Mouse (Mus musculus) embryonic facial prominence, embryonic 12.5 days (tissue): ENCODE measurements at regions not wholly inside any gene's neighbourhood (a gene's known extent, or its start where the extent isn't known, plus 50 kb on each side); places are given as distances from the start of the nearest gene placed in this dataset.

ENCODE experiments used
- ATAC-seq: fragments of 200-750 bp; cut with Nextera tagmentation; 2 replicates; pipeline ENCODE4 v1.8.0; 2017; ENCODE audit not compliant: insufficient number of reproducible peaks, insufficient read depth, low FRiP score, low TSS enrichment
- H3K27ac ChIP-seq: fragments of 300-500 bp; sonication (generic); 2 replicates; pipeline ENCODE4 v1.5.1; 2016; ENCODE audit warnings: mild to moderate bottlenecking
- H3K27me3 ChIP-seq: fragments of 300-500 bp; sonication (generic); 2 replicates; pipeline ENCODE4 v1.6.1; 2016; ENCODE audit warnings: mild to moderate bottlenecking, moderate library complexity
- H3K36me3 ChIP-seq: fragments of 300-500 bp; sonication (generic); 2 replicates; pipeline ENCODE4 v1.6.1; 2016; ENCODE audit warnings: mild to moderate bottlenecking
- H3K4me1 ChIP-seq: fragments of 300-500 bp; sonication (generic); 2 replicates; pipeline ENCODE4 v1.6.1; 2016
- H3K4me2 ChIP-seq: fragments of 300-500 bp; sonication (generic); replicated peaks from 2 replicates; pipeline ENCODE4 v1.6.1; 2016; ENCODE audit warnings: mild to moderate bottlenecking, moderate library complexity
- H3K4me3 ChIP-seq: fragments of 300-500 bp; sonication (generic); 2 replicates; pipeline ENCODE4 v1.5.1; 2016; ENCODE audit warnings: mild to moderate bottlenecking
- H3K9ac ChIP-seq: fragments of 300-500 bp; sonication (generic); 2 replicates; pipeline ENCODE4 v1.6.1; 2016; ENCODE audit warnings: mild to moderate bottlenecking, moderate library complexity
- H3K9me3 ChIP-seq: fragments of 300-500 bp; sonication (generic); 2 replicates; pipeline ENCODE4 v1.6.1; 2016; ENCODE audit warnings: mild to moderate bottlenecking, moderate library complexity
- WGBS: fragments of 180-500 bp; shearing (Covaris S2); methylation state at CpG from one replicate; pipeline ENCODE4 v1.1.7; 2016; 5-methylcytosine and 5-hydroxymethylcytosine counted together

DNA sequence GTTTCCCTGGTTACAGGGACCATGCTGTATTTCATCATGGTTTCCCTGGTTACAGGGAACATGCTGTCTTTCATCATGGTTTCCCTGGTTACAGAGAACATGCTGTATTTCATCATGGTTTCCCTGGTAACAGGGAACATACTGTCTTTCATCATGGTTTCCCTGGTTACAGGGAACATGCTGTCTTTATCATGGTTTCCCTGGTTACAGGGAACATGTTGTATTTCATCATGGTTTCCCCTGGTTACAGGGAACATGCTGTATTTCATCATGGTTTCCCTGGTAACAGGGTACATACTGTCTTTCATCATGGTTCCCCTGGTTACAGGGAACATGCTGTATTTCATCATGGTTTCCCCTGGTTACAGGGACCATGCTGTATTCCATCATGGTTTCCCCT lies 1579.5 kb downstream of the 4930444P10Rik start:
- Histone ChIP-seq H3K4me1 (peaks cover 6% of the 10 kb centered on the region; the same call in 1 of the 2 replicates), H3K9me3 (no peaks in the 10 kb centered on the region), H3K27ac (peak overlapping the region; percentile 60), H3K9ac (no peak overlapping the region), H3K27me3 (peaks cover under 1% of the 10 kb centered on the region; the same call in 1 of the 2 replicates), H3K4me3 (no peak overlapping the region), H3K36me3 (no peaks in the 10 kb centered on the region), H3K4me2 (no peak overlapping the region)
- ATAC-seq = no peak

DNA sequence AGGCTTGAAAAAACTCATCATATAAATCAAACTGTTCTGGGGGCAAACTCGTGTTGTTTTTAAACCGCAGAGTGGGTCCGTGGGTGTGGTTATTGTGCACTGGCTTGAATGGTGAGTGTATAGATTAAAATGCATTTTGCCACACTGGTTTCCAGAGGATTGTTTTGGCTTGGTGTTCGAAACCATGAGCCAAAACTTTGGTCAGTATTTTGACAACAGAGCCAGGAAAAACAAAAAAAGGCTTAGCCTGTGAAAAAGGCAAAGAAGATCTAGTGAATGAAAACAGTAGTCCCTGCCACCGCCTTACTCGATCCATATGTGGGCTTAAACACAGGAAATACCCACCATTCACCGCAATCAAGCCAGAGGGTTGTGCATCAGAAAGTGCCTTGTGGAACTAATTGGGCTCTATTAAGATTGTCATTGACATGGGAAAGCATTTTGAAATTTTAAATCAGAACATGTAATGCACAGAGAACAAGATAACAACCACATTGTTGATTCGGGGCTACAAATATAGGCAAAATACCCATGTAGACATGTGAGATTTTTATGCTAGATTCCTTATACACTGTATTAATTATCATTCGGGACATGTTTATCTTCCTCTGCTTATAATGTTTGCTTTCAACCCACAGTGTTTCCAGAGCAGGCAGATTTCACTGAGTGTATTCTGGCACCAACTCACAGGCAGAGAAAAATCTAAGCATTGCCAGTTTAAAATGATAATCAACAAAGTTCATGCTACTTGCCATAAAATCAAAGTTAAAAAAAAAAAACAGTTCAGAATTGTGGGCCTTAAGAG lies 1580.4 kb downstream of the 4930444P10Rik start:
- Histone ChIP-seq H3K9me3 (no peaks in the 10 kb centered on the region), H3K36me3 (no peaks in the 10 kb centered on the region), H3K4me3 (no peak overlapping the region), H3K9ac (no peak overlapping the region), H3K27ac (peak overlapping the region; percentile 50), H3K4me1 (peaks cover 14% of the 10 kb centered on the region), H3K4me2 (no peak overlapping the region), H3K27me3 (peaks cover 10% of the 10 kb centered on the region; the same call in 1 of the 2 replicates)
- 19% methylated on average over 9 of the region's 9 CpGs for WGBS
- peak; percentile 77 for ATAC-seq

DNA sequence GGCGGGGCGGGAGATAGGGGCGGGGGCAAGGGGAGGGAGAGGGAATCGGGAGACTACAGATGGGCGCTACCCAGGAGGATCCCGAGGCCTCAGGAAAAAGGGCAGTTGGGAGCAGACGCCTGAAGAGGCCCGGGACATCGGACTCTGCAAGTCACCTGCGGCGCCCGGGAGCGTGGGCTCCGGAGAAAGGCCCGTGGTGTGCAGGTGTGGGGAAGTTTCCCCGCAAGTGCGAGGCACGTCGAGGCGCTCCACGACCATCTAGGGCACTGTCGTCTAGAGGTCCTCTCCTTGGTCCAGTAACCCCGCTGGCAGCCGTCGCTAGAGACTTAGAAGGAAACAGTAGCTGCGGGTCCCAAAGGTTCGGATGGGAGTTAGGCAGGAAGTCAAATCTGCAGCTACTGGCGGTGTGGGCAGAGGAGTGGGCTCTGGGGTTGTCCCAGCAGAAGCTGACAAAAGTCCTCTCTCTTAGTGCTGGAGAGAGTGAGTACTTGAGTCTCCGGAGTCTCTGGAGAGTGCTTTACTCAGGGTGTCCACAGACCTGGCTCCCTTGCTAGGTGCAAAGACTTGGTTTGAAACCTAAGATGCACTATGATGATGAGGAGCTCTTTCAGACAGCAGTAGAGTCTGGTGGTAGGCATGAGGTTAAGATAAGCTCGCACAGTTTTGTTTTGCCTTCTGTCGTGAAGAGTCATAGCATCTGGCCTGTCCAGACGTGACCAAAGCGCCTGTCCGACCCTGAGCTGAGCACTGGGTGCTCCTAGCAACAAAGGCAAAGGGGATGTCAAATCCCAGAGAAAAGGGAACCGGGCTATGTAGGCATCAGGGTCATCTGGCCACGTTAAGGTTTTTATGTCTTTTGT lies 1586.1 kb downstream of the 4930444P10Rik start:
- peaks cover 12% of the 10 kb centered on the region; the same call in 1 of the 2 replicates for H3K27me3 ChIP-seq

DNA sequence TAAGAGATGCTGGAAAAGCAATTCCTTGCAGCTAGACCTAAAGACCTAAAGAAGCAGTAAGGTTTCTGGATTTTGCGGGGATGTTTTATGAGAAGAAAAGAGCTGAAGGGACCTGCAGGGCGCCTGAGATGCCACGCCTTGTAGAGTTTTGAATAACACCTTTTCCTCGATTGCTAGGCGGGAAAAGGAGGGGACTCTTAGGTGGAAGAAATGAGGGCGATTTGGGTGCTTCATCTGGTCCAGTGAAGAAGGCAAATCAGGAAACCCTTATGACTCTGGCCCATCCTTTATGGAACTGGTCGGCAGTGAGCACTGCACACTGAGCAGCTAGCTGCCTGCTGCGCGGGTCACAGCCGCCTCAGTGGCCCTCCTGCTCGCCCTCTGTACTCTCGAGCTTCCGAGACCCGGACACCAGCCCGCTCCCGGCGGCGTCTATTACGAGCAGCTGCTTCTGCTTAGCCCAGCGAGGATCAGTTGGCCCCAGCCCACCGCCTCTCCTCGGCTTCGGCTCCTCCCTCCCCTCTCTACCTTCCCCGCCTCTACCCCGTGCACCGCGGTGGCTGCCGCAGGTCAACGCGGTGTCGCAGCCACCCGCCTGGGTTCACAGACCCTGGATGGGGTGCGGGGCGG lies 1586.8 kb downstream of the 4930444P10Rik start:
- Histone ChIP-seq H3K4me3 (peak overlapping the region; percentile 48), H3K9ac (peak overlapping the region; percentile 63), H3K9me3 (no peaks in the 10 kb centered on the region), H3K27me3 (peaks cover 12% of the 10 kb centered on the region; the same call in 1 of the 2 replicates), H3K27ac (peak overlapping the region; percentile 90), H3K36me3 (no peaks in the 10 kb centered on the region), H3K4me1 (peaks cover 39% of the 10 kb centered on the region), H3K4me2 (peak overlapping the region; percentile 90)
- peak; percentile 93 for ATAC-seq
- under 1% methylated on average over 34 of the region's 34 CpGs for WGBS

More for the DNA sequence above, 1586.1 kb downstream of the 4930444P10Rik start:
- peak overlapping the region; percentile 48 for H3K4me3 ChIP-seq
- ATAC-seq = 0 out of 2 replicates have a peak, but pooled peaks have one; percentile 17
- H3K9ac ChIP-seq = peak overlapping the region; percentile 63
- H3K4me1 ChIP-seq = peaks cover 39% of the 10 kb centered on the region
- H3K27ac ChIP-seq = peak overlapping the region; percentile 90
- WGBS = 2% methylated on average over 34 of the region's 36 CpGs
- H3K9me3 ChIP-seq = no peaks in the 10 kb centered on the region
- H3K36me3 ChIP-seq = no peaks in the 10 kb centered on the region
- peak overlapping the region; percentile 90 for H3K4me2 ChIP-seq

DNA sequence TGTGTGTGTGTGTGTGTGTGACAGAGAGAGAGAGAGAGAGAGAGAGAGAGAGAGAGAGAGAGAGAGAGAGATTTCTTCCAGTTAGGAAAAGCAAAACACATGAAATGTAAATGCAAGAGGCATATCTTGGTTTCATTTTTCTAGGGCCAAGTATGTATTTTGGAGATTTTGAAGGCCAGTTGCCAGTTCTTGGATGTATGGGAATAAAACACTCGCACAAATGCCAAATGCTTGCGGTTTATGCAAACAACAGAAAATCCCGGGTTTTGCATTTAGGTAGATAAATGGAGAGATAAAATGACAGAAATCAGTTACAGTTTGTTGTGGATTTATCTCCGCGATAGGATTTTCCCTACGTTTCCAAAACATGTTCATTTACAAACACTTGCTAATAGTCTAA lies 1587.4 kb downstream of the 4930444P10Rik start:
- Histone ChIP-seq H3K4me1 (peaks cover 39% of the 10 kb centered on the region), H3K4me3 (peak overlapping the region; percentile 48; the same call in 1 of the 2 replicates), H3K9ac (peak overlapping the region; percentile 63; the same call in 1 of the 2 replicates), H3K4me2 (peak overlapping the region; percentile 90), H3K36me3 (no peaks in the 10 kb centered on the region), H3K27ac (peak overlapping the region; percentile 90), H3K9me3 (no peaks in the 10 kb centered on the region), H3K27me3 (peaks cover 12% of the 10 kb centered on the region; the same call in 1 of the 2 replicates)
- no peak for ATAC-seq
- WGBS = 4% methylated on average over 6 of the region's 6 CpGs

DNA sequence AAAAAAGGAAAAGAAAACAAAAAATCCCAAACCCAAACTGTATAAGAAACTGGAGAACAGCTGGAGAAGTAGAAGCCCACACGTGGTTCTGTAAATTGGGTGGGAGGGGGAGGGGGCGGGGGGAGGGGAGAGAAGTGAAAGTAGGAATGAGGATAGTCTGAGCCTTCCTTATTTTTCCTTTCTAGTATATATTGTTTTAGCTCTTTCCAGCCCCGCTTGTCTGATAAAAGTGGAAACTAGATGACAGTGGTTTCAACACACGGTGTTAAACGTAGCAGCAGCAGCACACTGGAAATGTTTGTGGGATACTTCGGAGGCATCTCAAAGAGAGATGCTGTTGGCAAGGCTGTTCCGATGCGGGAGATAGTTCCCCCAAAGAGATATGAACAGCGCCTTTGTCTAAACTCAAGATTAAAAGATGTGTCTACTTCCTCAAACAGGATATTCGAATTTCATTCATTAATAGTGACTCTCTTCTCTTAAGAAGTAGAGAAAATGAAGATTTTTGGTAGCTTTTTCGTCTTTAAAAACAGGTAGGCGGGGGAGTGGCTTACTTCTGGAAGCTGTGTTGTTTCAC lies 1588.3 kb downstream of the 4930444P10Rik start:
- Histone ChIP-seq H3K9me3 (no peaks in the 10 kb centered on the region), H3K27ac (peak overlapping the region; percentile 90), H3K9ac (peak overlapping the region; percentile 37; the same call in 1 of the 2 replicates), H3K4me3 (peak overlapping the region; percentile 32), H3K36me3 (no peaks in the 10 kb centered on the region), H3K4me1 (peaks cover 39% of the 10 kb centered on the region), H3K27me3 (peaks cover 12% of the 10 kb centered on the region; the same call in 1 of the 2 replicates), H3K4me2 (peak overlapping the region; percentile 90)
- 4% methylated on average over 12 of the region's 12 CpGs for WGBS
- no peak for ATAC-seq

DNA sequence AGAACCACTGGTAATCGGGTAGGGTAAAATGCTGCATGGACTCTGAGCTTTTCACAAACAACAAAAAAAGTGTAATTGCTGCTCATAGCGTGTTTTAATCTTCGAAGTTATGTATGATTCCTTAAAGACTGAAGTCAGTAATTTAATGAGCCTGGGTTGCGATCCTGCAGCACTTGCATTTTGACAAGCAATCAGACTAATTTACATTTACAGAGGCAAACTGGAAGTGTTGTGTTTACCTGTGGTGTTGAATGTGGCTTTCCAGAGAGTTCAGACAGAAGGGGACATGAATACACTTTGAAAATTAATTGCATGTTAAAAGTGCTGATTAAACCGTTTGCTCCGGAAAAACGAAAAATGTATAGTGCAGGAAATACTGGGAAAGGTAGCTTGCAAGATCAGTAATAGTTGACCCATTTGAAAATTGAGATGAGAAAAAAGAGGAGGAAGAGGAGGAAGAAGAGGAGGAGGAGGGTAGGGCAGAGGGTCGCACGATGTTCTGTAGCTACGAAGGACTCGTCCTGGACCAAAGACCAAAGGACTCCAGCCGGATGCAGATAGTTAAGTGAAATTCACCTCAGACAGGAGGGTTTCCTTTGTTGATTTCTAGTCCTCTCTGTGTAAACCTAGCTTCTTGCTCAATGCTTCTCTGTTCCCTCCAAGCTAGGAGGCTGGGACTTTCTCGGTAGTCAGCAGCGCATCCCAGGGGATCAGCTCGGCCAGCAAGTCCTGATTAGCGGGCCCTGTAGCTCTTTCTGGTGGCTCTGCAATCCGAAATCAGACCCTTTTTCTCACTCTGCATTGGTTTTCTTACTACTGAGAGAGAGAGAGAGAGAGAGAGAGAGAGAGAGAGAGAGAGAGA lies 1589.0 kb downstream of the 4930444P10Rik start:
- 3% methylated on average over 17 of the region's 17 CpGs for WGBS
- H3K4me2 ChIP-seq = peak overlapping the region; percentile 90
- H3K4me3 ChIP-seq = peak overlapping the region; percentile 32
- no peak for ATAC-seq
- no peaks in the 10 kb centered on the region for H3K36me3 ChIP-seq
- H3K9ac ChIP-seq = peak overlapping the region; percentile 37; the same call in 1 of the 2 replicates
- H3K9me3 ChIP-seq = no peaks in the 10 kb centered on the region
- H3K27ac ChIP-seq = peak overlapping the region; percentile 90
- H3K27me3 ChIP-seq = peaks cover 12% of the 10 kb centered on the region; the same call in 1 of the 2 replicates
- H3K4me1 ChIP-seq = peaks cover 39% of the 10 kb centered on the region

DNA sequence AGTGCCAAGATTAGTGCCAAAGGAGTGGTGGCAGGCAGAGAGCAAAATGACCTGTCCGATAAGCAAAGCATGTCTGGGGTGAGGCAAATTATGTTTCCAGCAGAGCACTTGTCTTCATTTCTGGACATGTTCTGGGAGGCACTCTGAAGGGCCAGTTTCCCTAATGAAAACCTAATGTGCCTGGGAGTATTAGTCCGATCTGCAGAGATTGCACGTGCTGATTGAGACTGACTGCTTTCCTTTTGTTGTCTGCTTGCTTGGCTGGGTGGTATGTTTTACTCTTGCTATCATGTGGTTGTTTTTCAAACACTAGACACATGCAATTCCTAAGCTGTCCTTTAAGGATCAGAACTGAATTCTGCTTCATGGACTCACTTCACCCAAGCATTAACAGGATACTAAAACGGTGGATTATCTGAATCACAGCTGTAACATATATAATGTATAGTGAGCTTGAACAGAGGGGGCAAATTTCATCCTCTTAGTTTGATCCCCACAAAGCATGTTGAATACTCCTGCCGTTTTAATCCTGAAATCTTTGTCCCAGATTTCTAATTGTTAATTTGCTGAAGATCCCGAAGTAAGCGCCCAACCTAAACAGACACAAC lies 1589.8 kb downstream of the 4930444P10Rik start:
- peak overlapping the region; percentile 37; the same call in 1 of the 2 replicates for H3K9ac ChIP-seq
- ATAC-seq = no peak
- peak overlapping the region; percentile 90 for H3K27ac ChIP-seq
- 10% methylated on average over 7 of the region's 7 CpGs for WGBS
- no peaks in the 10 kb centered on the region for H3K36me3 ChIP-seq
- peaks cover 8% of the 10 kb centered on the region; the same call in 1 of the 2 replicates for H3K27me3 ChIP-seq
- H3K4me1 ChIP-seq = peaks cover 37% of the 10 kb centered on the region
- H3K4me3 ChIP-seq = peak overlapping the region; percentile 32
- H3K4me2 ChIP-seq = peak overlapping the region; percentile 90
- no peaks in the 10 kb centered on the region for H3K9me3 ChIP-seq

DNA sequence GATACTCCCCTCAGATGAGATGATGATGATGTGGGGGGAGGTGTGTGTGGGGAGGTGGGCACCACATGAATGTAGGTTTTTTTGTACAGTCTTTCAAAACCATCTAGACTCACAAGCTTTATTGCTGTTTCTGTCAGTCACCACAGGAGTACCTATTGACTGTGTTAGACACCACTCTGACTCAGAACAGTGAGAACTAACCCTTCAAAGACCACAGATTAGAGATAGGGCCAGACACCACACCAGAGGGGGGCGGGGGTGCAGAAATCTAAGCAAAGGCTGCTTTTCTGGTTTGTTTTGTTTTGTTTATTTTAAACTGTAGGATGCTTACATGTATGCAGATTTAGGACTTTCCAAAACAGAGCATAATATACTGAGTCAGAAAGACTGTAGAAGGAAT lies 1594.0 kb downstream of the 4930444P10Rik start:
- 86% methylated on average over 1 of the region's 1 CpGs for WGBS
- ATAC-seq = no peak
- Histone ChIP-seq H3K36me3 (no peaks in the 10 kb centered on the region), H3K4me3 (no peak overlapping the region), H3K27ac (no peak overlapping the region), H3K27me3 (no peaks in the 10 kb centered on the region), H3K9me3 (no peaks in the 10 kb centered on the region), H3K4me2 (no peak overlapping the region), H3K4me1 (peaks cover 7% of the 10 kb centered on the region), H3K9ac (no peak overlapping the region)

DNA sequence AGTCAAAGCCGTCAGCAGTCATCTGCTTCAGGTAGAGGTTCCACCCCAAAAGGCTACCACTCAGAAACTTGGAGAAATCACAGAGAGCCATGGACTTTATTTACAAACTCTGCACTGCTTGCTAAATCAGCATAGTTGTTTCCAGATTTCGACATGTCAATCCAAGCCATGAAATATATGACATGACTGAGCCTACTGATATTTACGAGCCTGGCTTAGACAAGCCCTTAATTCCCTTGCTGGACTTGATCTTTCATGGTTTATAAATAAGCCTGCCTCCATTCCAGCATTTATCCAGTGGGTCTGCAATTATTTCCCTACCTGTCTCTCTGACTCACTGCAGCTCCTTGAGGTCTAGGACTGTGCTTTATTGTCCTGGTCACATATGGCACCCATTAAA lies 1603.1 kb downstream of the 4930444P10Rik start:
- 40% methylated on average over 3 of the region's 3 CpGs for WGBS
- no peaks in the 10 kb centered on the region for H3K9me3 ChIP-seq

More for the DNA sequence above, 1603.1 kb downstream of the 4930444P10Rik start:
- Histone ChIP-seq H3K4me1 (peaks cover 14% of the 10 kb centered on the region), H3K27ac (no peak overlapping the region), H3K4me3 (no peak overlapping the region), H3K27me3 (no peaks in the 10 kb centered on the region), H3K36me3 (no peaks in the 10 kb centered on the region), H3K4me2 (no peak overlapping the region), H3K9ac (no peak overlapping the region)
- no peak for ATAC-seq
